Mouse (Mus musculus): ENCODE results near the gene Apc2. TPM values are rescaled to one million over a fixed set of nuclear protein-coding genes. Genes with fewer than 3 reads are reported as not detected.

The Apc2 gene
- polyA plus RNA-seq, 1 experiment from 2014 or later: 0.96 TPM

GRCm38 (mm10) chr10:80351896-80352295 lies 56.1 kb downstream of the Apc2 start:
- Histone ChIP-seq H3K36me3 (ENCODE audit: insufficient read depth) (no peaks in the 10 kb centered on the region), H3K4me2 (no peak overlapping the region), H3K9me3 (ENCODE audit: low read depth, low read length) (no peaks in the 10 kb centered on the region), H3K27ac (ENCODE audit: low read depth) (no peak overlapping the region), H3K27me3 (ENCODE audit: insufficient read depth, low read length) (peaks cover 90% of the 10 kb centered on the region), H3K4me3 (ENCODE audit: low read depth, low read length) (no peak overlapping the region), H3K4me1 (ENCODE audit: insufficient read depth) (peaks cover 15% of the 10 kb centered on the region; the same call in 1 of the 2 replicates), H3K9ac (no peak overlapping the region)
- ATAC-seq (ENCODE audit: insufficient read depth) (no peak), DNase-seq (no peak)
- TF ChIP-seq CTCF (IDR thresholded peaks at IDR 0.05; ENCODE audit: low read depth): no peak
- 29% methylated on average over 11 of the region's 11 CpGs for WGBS

GRCm38 (mm10) chr10:80352727-80353126 lies 57.0 kb downstream of the Apc2 start:
- Histone ChIP-seq H3K9ac (no peak overlapping the region), H3K4me3 (ENCODE audit: low read depth, low read length) (no peak overlapping the region), H3K9me3 (ENCODE audit: low read depth, low read length) (no peaks in the 10 kb centered on the region), H3K36me3 (ENCODE audit: insufficient read depth) (no peaks in the 10 kb centered on the region), H3K4me1 (ENCODE audit: insufficient read depth) (peaks cover 15% of the 10 kb centered on the region; the same call in 1 of the 2 replicates), H3K4me2 (no peak overlapping the region), H3K27ac (ENCODE audit: low read depth) (no peak overlapping the region), H3K27me3 (ENCODE audit: insufficient read depth, low read length) (peaks cover 91% of the 10 kb centered on the region)
- DNase-seq (no peak), ATAC-seq (ENCODE audit: insufficient read depth) (no peak)
- WGBS: 49% methylated on average over 8 of the region's 8 CpGs
- TF ChIP-seq CTCF (IDR thresholded peaks at IDR 0.05; ENCODE audit: low read depth): no peak

DNA sequence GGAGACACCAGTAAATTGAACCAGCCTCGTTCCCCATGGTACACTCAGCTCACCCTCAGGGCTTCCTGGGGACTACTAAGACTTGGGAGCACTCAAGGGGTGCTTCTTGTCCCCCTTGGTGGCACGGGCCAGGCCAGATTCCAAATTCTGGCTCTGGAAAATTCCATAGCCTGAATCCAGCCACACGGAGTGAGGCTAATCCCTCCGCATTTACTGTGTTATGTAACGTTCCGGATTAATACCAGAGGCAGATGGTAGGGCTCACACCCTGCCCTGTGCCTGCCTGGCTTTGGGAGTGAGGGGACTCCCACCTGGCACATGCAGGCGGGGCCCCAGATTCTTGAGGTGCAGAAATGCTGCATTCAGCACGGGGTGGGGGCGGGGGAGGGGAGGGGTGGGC lies 59.7 kb downstream of the Apc2 start:
- Histone ChIP-seq H3K27me3 (ENCODE audit: insufficient read depth, low read length) (peaks cover 78% of the 10 kb centered on the region), H3K9ac (no peak overlapping the region), H3K36me3 (ENCODE audit: insufficient read depth) (no peaks in the 10 kb centered on the region), H3K4me2 (no peak overlapping the region), H3K9me3 (ENCODE audit: low read depth, low read length) (no peaks in the 10 kb centered on the region), H3K4me1 (ENCODE audit: insufficient read depth) (peaks cover 5% of the 10 kb centered on the region; the same call in 1 of the 2 replicates), H3K4me3 (ENCODE audit: low read depth, low read length) (no peak overlapping the region), H3K27ac (ENCODE audit: low read depth) (no peak overlapping the region)
- DNase-seq (no peak), ATAC-seq (ENCODE audit: insufficient read depth) (no peak)
- TF ChIP-seq CTCF (IDR thresholded peaks at IDR 0.05; ENCODE audit: low read depth): no peak
- WGBS: 14% methylated on average over 9 of the region's 9 CpGs

GRCm38 (mm10) chr10:80356001-80356682 lies 60.4 kb downstream of the Apc2 start, which contains the start of gene Plk5:
Gene Plk5 (plus strand): TSS chr10:80356459.
- H3K27me3 ChIP-seq (ENCODE audit: insufficient read depth, low read length): peaks cover 71% of the 10 kb centered on the region
- peaks cover 5% of the 10 kb centered on the region; the same call in 1 of the 2 replicates for H3K4me1 ChIP-seq (ENCODE audit: insufficient read depth)
- ATAC-seq (ENCODE audit: insufficient read depth): no peak
- H3K4me2 ChIP-seq: peak within 1 kb of the TSS; percentile 63
- 1% methylated on average over 53 of the region's 53 CpGs for WGBS
- H3K36me3 ChIP-seq (ENCODE audit: insufficient read depth): no peaks in the 10 kb centered on the region
- H3K9ac ChIP-seq: no peak within 1 kb of the TSS
- no peaks in the 10 kb centered on the region for H3K9me3 ChIP-seq (ENCODE audit: low read depth, low read length)
- peak within 1 kb of the TSS; percentile 36 for H3K4me3 ChIP-seq (ENCODE audit: low read depth, low read length)
- H3K27ac ChIP-seq (ENCODE audit: low read depth): no peak within 1 kb of the TSS
- no peak for TF ChIP-seq CTCF (IDR thresholded peaks at IDR 0.05; ENCODE audit: low read depth)
- DNase-seq: no peak

- Histone ChIP-seq H3K4me2 (peak overlapping the region; percentile 63), H3K4me1 (ENCODE audit: insufficient read depth) (peaks cover 5% of the 10 kb centered on the region; the same call in 1 of the 2 replicates), H3K4me3 (ENCODE audit: low read depth, low read length) (peak overlapping the region; percentile 36), H3K9me3 (ENCODE audit: low read depth, low read length) (no peaks in the 10 kb centered on the region), H3K27me3 (ENCODE audit: insufficient read depth, low read length) (peaks cover 65% of the 10 kb centered on the region), H3K9ac (no peak overlapping the region), H3K36me3 (ENCODE audit: insufficient read depth) (no peaks in the 10 kb centered on the region), H3K27ac (ENCODE audit: low read depth) (no peak overlapping the region)
- ATAC-seq (ENCODE audit: insufficient read depth): no peak
- no peak for TF ChIP-seq CTCF (IDR thresholded peaks at IDR 0.05; ENCODE audit: low read depth)
- DNase-seq: no peak
- 2% methylated on average over 34 of the region's 34 CpGs for WGBS
These were observed 61.0 kb downstream of the Apc2 start for GRCm38 (mm10) chr10:80356737-80357136.

- Histone ChIP-seq H3K27me3 (ENCODE audit: insufficient read depth, low read length) (peaks cover 59% of the 10 kb centered on the region), H3K4me3 (ENCODE audit: low read depth, low read length) (peak overlapping the region; percentile 36; the same call in 1 of the 2 replicates), H3K36me3 (ENCODE audit: insufficient read depth) (no peaks in the 10 kb centered on the region), H3K27ac (ENCODE audit: low read depth) (no peak overlapping the region), H3K9me3 (ENCODE audit: low read depth, low read length) (no peaks in the 10 kb centered on the region), H3K9ac (no peak overlapping the region), H3K4me2 (peak overlapping the region; percentile 45; the same call in 1 of the 2 replicates), H3K4me1 (ENCODE audit: insufficient read depth) (peaks cover 5% of the 10 kb centered on the region; the same call in 1 of the 2 replicates)
- ATAC-seq (ENCODE audit: insufficient read depth) (no peak), DNase-seq (no peak)
- WGBS: 33% methylated on average over 7 of the region's 7 CpGs
- no peak for TF ChIP-seq CTCF (IDR thresholded peaks at IDR 0.05; ENCODE audit: low read depth)
These were observed 61.6 kb downstream of the Apc2 start for GRCm38 (mm10) chr10:80357336-80357735.

DNA sequence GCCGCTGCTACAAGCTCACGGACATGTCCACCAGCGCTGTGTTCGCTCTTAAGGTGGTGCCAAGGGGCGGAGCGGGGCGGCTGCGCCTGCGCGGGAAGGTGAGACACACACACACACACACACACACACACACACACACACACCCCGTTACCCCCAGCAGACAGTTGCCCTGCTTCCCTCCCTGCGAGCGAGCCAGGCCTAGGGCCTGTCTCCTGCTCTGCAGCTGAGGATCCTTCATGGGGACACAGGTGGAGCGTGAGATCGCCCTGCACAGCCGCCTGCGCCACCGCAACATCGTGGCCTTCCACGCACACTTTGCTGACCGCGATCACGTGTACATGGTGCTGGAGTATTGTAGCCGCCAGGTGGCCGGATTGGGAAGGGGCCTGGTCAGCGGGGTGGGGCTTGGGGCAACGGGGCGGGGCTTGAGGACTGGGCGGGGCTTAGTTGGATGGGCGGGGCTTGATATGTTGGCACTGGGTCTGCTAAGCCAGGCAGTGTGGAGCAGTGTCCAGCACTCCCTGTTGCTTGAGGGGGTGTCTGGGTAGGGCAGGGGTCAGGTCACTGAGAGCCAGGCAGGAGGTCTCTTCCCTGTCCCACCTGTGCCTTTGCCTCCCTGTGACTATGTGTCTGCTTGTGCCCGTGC lies 62.3 kb downstream of the Apc2 start:
- Histone ChIP-seq H3K27ac (ENCODE audit: low read depth) (no peak overlapping the region), H3K4me1 (ENCODE audit: insufficient read depth) (peaks cover 5% of the 10 kb centered on the region; the same call in 1 of the 2 replicates), H3K9me3 (ENCODE audit: low read depth, low read length) (no peaks in the 10 kb centered on the region), H3K9ac (peak overlapping the region; percentile 9; the same call in 1 of the 2 replicates), H3K36me3 (ENCODE audit: insufficient read depth) (no peaks in the 10 kb centered on the region), H3K4me2 (peak overlapping the region; percentile 45), H3K27me3 (ENCODE audit: insufficient read depth, low read length) (peaks cover 52% of the 10 kb centered on the region), H3K4me3 (ENCODE audit: low read depth, low read length) (peak overlapping the region; percentile 19)
- ATAC-seq (ENCODE audit: insufficient read depth): peak; percentile 47; the same call in 1 of the 2 replicates
- peak; percentile 33 for TF ChIP-seq CTCF (IDR thresholded peaks at IDR 0.05; ENCODE audit: low read depth)
- WGBS: 8% methylated on average over 29 of the region's 31 CpGs
- DNase-seq: no peak

All from lung, embryonic 14.5 days (tissue).